Mouse (Mus musculus): Measurements from ENCODE around the gene Aff3. TPM values are rescaled to one million over a fixed set of nuclear protein-coding genes. Genes with fewer than 3 reads are reported as not detected.

Gene Aff3
- total RNA-seq, 2 experiments from 2014 or later, result 101 to 106 TPM

DNA sequence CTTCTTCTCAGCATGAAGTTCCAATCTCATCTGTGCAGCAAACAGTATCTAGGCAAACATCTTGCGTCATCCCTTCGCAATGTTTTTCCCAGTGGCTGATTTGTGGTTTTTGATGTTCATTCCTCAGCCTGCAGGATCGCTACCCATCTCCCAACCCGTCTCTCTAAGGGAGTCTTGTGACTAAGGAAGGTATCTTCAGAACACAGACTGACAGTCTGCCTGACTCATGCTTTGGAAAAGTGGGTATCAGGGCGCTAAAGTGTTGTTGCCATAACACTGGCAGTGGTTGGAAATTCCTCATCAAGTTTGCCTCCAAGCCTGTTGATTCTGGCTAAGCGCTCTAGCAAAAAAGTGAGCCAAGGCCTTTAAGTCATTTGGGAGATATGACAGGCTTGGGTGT, 372.8 kb downstream of the Aff3 start:
- DNase-seq (ENCODE audit: extremely low spot score in 1 of 2, low spot score in 2 of 2), result no peak
- intact Hi-C loops (cut with DNase I), result no loop called here

DNA sequence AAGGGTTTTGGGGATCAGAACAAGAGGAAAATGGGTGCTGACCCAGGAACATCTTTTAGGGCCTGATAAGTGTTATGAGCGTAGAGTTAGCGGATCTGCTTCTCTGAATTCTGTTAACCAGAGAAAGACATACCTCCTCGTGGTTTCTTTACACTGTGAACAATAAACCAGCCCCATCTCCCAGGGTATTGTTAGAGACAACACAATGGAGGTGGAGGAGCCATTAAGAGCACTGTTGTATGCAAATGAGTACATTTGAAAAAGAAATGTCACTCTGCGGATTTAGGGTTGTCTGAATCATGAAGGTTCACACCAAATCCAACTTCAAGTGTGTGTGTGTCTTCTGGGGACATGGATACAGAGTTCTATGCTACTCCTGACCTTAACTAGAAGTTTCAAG, 373.3 kb downstream of the Aff3 start:
- DNase-seq (ENCODE audit: extremely low spot score in 1 of 2, low spot score in 2 of 2), result no peak
- intact Hi-C loops (cut with DNase I), result no loop called here

DNA sequence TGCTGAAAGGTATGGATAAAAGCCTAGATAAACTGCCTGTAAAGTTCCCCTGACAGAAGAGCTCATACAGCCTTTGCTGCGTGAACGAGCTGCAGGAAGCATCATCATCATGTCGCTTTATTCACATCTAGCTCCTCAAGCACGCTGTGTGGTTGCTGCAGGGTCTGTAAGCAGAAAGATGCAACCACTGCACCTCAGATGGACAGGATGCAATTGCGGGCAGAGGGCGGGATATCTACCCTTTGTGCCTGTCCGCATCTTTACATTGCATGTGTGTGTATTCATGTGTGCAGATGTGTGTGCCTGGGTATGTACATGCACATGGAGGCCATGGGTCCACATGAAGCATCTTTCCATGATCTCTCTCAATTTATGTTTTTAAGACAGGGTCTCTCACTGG, 373.9 kb downstream of the Aff3 start:
- intact Hi-C loops (cut with DNase I), result no loop called here
- DNase-seq (ENCODE audit: extremely low spot score in 1 of 2, low spot score in 2 of 2), result no peak

DNA sequence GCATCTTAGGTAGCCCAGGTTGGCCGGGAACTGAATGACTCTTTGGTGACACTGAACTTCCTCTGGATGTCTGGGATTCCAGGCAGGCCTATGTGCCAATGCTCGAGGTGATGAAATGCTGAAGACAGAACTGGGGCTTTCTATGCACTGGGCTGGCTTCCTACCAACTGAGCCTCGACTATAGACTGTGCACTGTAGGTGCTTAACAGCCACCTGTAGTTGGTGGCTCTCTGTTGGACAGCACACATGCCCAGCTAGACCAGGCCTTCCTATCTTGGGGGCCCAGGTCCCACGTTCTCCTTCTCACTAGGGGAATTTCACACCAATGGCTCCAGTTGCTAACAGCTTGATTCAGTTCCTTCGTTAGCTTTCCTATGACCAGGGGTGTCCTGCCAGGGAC, 374.9 kb downstream of the Aff3 start:
- intact Hi-C loops (cut with DNase I), result no loop called here
- no peak for DNase-seq (ENCODE audit: extremely low spot score in 1 of 2, low spot score in 2 of 2)

DNA sequence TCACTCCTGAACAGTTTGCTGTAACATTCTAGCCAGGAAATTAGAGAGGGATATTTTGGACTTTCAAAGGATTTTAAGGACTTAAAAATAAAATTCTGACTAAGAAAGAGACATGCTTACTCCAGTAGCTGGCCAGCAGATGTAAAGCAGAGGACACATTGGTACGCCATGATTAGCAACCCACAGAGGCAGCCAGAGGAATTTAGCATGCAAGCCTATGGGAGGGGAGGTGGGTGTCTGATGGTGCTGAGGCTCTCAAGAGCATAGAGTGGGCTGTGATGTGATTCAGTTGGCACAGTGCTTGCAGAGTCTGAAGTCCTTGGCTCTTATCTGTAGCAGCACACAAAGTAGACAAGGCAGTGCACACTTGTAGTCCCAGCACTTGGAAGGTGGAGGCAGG, 376.0 kb downstream of the Aff3 start:
- intact Hi-C loops (cut with DNase I), result no loop called here
- peak in 1 of 2 experiments; percentile 69 for DNase-seq (ENCODE audit: extremely low spot score in 1 of 2, low spot score in 2 of 2)

DNA sequence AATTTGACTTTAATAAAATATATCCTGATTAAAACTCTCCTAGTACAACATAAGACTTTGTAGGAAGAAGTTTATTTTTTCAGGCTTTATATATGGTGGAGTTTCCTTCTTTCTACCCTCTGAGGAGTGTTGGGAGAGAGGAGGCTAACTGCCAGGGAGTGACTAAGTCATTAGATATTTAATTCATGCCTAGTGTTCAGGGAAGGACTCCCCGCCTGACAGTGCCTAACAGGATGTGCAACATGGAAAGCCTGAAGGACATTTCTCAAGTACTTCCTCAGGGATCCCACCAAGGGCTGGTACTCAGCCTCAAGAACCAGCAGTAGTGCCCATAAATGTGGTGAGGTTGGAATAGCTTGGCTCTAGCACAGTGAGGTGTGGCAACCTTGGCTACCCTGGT, 378.2 kb downstream of the Aff3 start:
- intact Hi-C loops (cut with DNase I), result no loop called here
- DNase-seq (ENCODE audit: extremely low spot score in 1 of 2, low spot score in 2 of 2), result no peak

DNA sequence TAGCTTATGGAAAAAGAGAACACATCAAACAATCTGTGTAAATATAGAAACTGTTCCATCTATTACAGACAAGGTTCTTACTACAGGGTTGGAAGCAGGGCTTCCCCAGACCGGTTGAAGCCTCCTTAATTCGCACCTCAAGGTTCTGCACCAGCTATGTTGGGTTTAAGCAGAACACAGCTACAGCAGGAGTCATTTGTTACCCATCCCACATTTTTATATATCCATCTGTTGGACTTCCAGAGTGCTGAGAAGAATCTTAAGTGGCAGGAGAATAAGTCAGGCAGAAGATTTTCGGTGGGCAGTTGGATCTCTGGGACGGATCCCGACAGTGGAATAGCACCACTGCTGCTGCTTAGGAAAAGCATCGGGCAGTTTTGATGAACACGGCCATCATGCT, 384.2 kb downstream of the Aff3 start:
- no peak for DNase-seq (ENCODE audit: extremely low spot score in 1 of 2, low spot score in 2 of 2)
- intact Hi-C loops (cut with DNase I), result no loop called here

DNA sequence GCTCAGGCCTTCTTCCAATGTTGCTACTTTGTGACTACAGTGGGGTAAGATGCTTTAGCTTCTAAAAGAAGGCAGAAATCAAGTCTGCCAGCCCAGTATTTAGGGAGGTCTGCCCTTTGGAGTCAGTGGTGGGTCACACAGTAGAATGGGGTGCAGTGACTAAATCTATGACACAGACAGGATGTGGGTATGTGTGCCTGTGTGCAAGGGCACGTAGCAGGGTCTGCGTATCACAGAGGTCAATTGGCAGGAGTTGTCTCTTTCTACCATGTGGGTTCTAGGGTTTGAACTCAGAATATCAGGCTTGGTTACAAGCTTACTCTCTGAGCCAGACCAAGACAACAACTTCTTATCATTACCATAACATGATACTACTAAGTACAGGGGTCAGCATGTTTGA, 393.4 kb downstream of the Aff3 start:
- intact Hi-C loops (cut with DNase I), result no loop called here
- no peak for DNase-seq (ENCODE audit: extremely low spot score in 1 of 2, low spot score in 2 of 2)

DNA sequence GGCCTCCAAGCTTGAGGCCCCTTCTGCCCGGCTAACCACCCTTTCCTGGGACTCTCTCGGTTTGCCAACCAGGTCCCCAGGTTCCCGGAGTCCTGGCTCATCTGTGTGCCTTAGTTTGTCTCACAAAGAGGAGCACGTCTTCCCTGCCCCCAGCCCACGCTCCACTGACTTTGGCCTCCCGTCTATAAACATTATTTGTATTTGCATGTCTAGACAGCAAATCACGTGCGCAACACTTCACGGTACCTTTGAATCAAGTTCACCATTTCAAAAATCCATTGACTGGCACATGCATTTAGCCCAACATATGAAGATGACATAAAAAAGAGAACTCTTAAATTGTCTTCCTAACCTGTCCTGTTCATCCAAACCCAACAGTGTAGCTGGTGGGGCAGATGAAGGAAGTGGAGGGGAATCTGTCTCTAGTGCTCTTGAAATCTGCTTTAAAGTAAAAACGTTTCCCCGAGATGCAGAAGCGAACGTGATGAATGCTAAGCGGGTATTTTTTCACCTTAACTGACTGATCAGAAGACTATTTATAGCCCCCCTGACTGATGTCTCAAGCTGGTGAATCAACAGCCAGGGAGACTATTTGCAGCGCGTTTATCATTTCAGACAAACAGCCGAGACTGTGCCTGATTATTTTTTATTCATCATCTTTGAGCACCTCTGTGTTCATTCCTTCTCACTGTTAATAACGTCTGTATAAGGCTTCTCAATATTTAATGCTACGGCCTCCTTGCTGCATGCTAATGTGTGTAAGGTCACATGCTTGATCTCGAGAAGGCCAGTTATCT, 396.3 kb downstream of the Aff3 start:
- no peak for DNase-seq (ENCODE audit: extremely low spot score in 1 of 2, low spot score in 2 of 2)
- intact Hi-C loops (cut with DNase I), result no loop called here

DNA sequence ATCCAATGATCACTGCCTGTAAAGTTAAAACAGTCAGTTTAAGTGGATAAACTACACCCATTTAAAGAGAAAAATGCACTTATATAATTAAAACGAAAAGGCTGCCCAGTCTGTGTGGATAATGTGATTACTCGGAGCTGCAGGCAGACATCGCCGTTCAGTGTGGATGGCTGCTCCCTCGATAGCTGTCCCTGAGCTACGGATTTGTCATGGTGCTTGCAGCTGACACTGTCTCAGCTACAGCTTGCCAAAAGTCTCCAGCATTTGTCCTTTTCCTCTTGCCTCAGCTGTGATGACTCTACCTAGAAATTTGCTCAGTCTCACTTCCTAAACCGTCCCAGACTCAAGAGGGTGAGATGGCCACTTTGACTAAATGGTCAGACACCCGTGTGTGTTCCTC, 401.5 kb downstream of the Aff3 start:
- DNase-seq (ENCODE audit: extremely low spot score in 1 of 2, low spot score in 2 of 2), result no peak
- intact Hi-C loops (cut with DNase I), result no loop called here

DNA sequence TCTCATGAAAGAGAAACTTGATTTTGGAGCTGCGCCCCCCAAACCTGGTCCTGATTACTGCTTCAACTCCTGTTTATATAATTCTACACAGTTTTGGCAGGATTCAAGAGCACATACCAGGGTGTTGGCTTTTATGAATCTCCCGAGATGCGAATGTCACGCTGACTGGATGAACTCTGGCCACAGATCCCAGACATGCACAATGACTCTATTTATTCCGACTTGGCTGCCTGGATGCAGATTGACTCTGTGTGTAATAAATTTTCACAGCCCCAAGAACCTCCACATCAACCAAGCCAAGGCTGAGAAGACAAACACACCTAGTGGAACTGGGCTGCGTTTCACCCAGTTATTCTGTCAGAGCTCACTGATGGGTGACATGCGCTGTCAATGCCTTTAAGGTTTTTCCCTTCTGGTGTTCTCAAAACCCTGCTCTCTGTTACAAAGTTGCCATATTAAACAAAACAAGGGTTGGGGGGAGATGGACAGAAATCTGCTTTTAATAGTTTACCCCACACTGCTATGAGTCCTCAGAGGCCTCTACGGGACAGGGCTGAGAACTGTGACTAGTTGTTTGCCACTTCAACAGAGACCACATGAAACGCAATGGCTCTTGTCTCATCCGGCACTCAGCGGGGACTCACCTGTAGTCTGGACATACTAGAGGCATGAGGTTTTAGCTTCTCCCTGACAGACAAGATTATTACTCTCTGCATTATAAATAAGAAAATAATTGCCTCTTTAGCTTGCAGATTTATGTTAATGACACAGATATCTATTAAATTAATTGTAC, 402.2 kb downstream of the Aff3 start:
- intact Hi-C loops (cut with DNase I), result no loop called here
- DNase-seq (ENCODE audit: extremely low spot score in 1 of 2, low spot score in 2 of 2), result no peak

DNA sequence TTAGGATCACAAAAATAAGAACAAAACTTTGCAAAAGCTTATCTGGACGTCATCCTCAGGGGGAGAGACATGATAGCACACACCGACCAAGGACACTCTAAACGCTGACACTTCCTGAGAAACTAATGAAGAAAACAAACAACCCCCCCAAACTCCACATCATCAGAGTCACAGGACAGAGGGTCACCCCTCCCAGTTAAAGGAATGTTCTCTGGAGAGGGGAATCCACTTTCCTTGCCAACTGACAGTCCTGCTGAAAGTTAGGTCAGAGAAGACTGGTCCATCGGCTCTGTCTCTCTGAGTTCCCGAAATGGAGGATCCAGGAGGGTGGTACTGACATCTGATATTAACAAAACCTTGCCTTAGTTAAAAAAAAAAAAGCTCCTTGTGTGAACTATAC, 403.7 kb downstream of the Aff3 start:
- no peak for DNase-seq (ENCODE audit: extremely low spot score in 1 of 2, low spot score in 2 of 2)
- intact Hi-C loops (cut with DNase I), result no loop called here

DNA sequence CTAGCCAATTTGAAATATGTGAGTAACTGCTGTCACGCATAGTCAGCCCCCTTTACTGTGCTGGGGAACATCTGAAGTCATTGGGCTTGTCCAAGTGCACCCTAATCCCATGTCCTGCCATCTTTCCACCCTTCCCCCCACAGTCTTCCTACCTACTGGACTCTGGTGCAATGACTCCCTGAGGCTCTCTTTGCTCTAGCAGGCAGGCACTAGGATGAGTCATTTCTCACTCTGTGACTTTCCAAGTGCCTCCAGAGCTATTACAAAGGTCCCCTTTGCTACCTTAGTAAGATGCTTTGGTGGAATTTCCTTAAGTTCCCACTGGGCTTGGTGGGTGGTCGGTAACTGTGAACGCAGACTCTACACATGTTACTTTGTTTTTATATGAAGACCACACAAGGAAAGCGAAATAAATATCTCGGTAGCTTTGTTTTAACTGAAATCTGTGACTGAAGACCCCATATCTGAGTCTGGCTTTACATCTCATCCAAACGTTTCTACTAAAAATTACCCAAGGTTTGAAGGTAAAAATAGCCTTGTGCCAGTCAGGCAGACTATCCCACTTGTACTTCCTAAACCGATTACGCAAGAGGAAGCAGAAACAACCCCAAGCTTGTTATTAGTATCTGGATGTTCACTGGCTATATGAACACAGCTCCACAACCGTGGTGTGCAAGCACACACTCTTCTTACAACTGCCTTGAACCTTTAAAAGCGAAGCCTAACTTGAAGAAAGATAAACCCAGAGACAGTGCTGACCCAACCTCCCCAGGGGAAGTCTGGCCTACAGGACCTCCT, 405.0 kb downstream of the Aff3 start:
- no peak for DNase-seq (ENCODE audit: extremely low spot score in 1 of 2, low spot score in 2 of 2)
- intact Hi-C loops (cut with DNase I), result no loop called here

DNA sequence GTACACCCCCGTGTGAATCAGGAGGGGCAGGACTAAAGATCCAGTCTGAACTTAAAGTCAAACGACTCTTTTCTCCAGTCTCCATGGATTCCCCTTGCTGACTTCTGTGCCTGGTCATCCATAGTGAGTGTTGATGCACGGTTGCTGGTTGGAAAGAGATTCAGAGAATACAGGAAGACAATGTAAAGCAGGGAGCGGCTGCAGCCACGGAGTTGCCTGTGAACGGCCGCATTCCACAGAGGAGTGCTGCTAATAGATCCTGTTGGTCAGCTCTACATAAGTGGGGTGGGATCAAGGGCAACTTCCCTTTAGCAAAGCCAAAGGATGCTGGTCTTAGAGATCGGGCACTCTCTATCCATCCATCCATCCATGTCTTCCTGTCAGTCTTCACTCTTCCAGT, 410.3 kb downstream of the Aff3 start:
- intact Hi-C loops (cut with DNase I), result no loop called here
- DNase-seq (ENCODE audit: extremely low spot score in 1 of 2, low spot score in 2 of 2), result no peak

DNA sequence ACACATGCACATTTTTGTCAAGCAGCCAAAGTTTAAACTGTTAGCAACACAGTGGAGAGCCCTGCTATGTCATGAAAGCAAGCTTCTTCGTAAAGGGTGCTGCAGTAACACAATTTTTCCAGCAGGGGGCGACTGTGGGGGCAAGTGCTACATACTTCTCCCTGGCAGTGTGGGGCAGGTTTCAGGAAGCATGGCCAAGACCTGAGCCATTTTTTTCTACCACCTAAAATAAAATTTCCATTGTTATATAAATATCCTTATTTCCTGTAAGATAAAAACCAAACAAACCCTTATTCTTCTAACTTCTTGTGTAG, 412.0 kb downstream of the Aff3 start:
- peak in 1 of 2 experiments; percentile 44 for DNase-seq (ENCODE audit: extremely low spot score in 1 of 2, low spot score in 2 of 2)
- intact Hi-C loops (cut with DNase I), result no loop called here

DNA sequence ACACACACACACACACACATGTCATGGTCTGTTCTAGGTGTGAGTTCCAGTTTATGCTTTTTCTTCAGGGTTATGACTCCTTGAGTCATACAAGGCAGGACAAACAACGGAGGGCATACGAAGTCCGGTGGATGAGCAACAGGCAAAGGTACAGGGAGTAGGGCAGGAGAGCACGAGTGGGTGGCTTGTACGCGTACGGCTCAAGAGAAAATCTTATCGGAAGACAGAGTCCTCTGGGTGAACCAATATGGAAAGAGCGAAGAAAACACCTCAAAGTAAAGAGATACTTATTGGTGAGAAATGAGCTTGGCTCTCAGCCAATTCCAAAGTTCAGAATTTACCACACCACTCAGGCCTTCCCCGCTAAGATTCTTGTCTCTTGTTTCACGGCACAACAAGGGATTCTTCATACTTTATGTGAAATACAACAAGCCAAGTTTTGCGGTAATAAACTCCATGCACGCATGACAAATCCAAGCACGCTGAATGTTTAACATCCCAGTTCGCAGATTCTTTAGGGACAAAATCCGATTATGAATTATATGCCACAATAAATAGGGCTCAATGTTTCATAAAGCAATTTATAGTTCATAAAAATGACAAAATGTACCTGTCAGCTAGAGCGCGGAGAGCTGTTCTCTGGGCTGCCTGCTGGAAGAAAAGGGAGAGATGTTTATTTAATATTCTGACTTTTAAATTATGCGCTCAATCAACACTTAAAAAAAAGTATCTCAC, 412.6 kb downstream of the Aff3 start:
- intact Hi-C loops (cut with DNase I), result no loop called here
- DNase-seq (ENCODE audit: extremely low spot score in 1 of 2, low spot score in 2 of 2), result no peak

DNA sequence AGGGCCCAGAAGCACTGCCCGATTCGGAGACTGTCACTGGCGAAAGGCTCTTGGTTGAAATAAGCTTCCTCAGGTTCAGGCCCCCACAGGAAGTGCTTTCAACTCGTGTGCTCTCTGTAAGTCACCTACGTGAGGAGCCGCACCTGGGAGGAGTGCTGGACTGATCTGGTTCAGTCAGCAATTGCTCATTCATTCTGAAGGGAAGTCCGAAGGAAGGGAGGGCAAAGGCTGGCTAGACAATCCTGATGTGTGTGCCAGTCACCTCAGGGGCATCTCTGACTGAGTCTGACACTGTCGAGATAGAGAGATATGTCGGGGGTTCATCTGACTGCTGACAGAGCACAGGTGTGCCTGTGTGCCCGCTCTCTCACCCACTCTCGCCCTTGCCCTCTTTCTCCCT, 413.3 kb downstream of the Aff3 start:
- intact Hi-C loops (cut with DNase I), result no loop called here
- DNase-seq (ENCODE audit: extremely low spot score in 1 of 2, low spot score in 2 of 2), result no peak

DNA sequence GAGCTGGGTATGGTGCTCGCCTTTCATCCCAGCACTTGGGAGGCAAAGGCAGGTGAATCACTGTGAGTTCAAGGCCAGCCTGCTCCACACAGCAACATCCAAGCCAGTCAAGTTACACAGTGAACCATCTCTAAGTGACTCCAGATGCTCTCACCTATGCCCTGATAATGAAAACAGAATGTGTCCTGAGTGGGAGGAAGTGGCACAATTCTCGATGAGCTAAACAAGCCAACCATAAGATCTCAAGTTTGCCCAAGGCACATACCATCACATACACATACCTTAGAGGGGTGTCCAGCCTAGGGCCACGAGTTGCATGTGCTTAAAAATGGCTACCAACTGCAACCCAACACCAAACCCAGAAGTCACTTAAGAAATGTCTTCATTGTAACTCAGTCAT, 414.5 kb downstream of the Aff3 start:
- DNase-seq (ENCODE audit: extremely low spot score in 1 of 2, low spot score in 2 of 2), result no peak
- intact Hi-C loops (cut with DNase I), result no loop called here

DNA sequence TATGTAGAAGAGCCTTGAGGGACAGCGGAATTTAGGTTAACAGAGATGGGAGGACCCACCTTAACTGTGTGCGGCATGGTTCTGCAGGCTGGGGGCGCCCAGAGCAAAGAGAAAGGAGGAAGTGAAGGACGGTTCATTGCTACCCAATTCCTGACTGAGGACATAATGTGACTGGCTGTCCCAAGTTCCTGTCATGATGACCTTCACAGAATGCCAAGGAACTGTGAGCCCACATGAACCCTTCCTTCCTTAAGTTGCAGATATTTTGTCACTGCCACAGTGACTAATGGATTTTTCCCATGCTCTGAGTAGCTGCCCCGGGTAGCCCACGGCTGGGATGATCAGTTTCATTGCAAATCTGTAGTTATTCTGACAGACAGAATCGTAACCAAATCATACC, 415.2 kb downstream of the Aff3 start:
- intact Hi-C loops (cut with DNase I), result no loop called here
- DNase-seq (ENCODE audit: extremely low spot score in 1 of 2, low spot score in 2 of 2), result no peak

Measured in left cerebral cortex, postnatal 10 days (tissue).